Mouse (Mus musculus) neural tube, embryonic 15.5 days (tissue): Measurements from ENCODE around the gene Tbc1d4. TPM values are rescaled to one million over a fixed set of nuclear protein-coding genes. Genes with fewer than 3 reads are reported as not detected.

Source experiments
- ATAC-seq: fragments of 200-750 bp; cut with Nextera tagmentation; 2 replicates; pipeline ENCODE4 v1.8.0; 2017; ENCODE audit warnings: mild to moderate bottlenecking, moderate TSS enrichment, moderate library complexity; ENCODE audit not compliant: low FRiP score
- H3K27ac ChIP-seq: fragments of 300-500 bp; sonication (generic); replicated peaks from 2 replicates; pipeline ENCODE4 v1.5.1; 2015; ENCODE audit warnings: mild to moderate bottlenecking, inconsistent platforms
- H3K27me3 ChIP-seq: fragments of 300-500 bp; sonication (generic); replicated peaks from 2 replicates; pipeline ENCODE4 v1.6.1; 2015; ENCODE audit warnings: inconsistent platforms
- H3K36me3 ChIP-seq: fragments of 300-500 bp; sonication (generic); 2 replicates; pipeline ENCODE4 v1.6.1; 2015; ENCODE audit warnings: inconsistent platforms
- H3K4me1 ChIP-seq: fragments of 300-500 bp; sonication (generic); 2 replicates; pipeline ENCODE4 v1.6.1; 2015; ENCODE audit warnings: inconsistent platforms
- H3K4me2 ChIP-seq: fragments of 300-500 bp; sonication (generic); 2 replicates; pipeline ENCODE4 v1.6.1; 2015; ENCODE audit warnings: inconsistent platforms, mild to moderate bottlenecking, moderate library complexity
- H3K4me3 ChIP-seq: fragments of 300-500 bp; sonication (generic); replicated peaks from 2 replicates; pipeline ENCODE4 v1.5.1; 2015; ENCODE audit warnings: mild to moderate bottlenecking, inconsistent platforms
- H3K9ac ChIP-seq: fragments of 300-500 bp; sonication (generic); replicated peaks from 2 replicates; pipeline ENCODE4 v1.6.1; 2015; ENCODE audit warnings: mild to moderate bottlenecking, inconsistent platforms
- H3K9me3 ChIP-seq: fragments of 300-500 bp; sonication (generic); replicated peaks from 2 replicates; pipeline ENCODE4 v1.6.1; 2016; ENCODE audit warnings: inconsistent platforms
- WGBS: fragments of 180-500 bp; shearing (Covaris S2); methylation state at CpG from one replicate; pipeline ENCODE4 v1.1.7; 2015; ENCODE audit warnings: mixed read lengths; 5-methylcytosine and 5-hydroxymethylcytosine counted together
- polyA plus RNA-seq: library from polyadenylated mRNA; unstranded; fragments of >200 nt; fragmentation: Nextera tagmentation; extraction: Ambion mirVana; gene quantifications from 2 replicates; pipeline ENCODE4 v1.2.1, GENCODE M21; 2015

The Tbc1d4 gene
- polyA plus RNA-seq, 1 experiment from 2014 or later, result 8.4 TPM

GRCm38 (mm10) chr14:101452915-101453314 lies 156.1 kb downstream of the Tbc1d4 start:
- H3K4me2 ChIP-seq, result no peak overlapping the region
- H3K4me3 ChIP-seq, result no peak overlapping the region
- no peak overlapping the region for H3K9ac ChIP-seq
- no peaks in the 10 kb centered on the region for H3K4me1 ChIP-seq
- 82% methylated on average over 6 of the region's 6 CpGs for WGBS
- ATAC-seq, result no peak
- no peaks in the 10 kb centered on the region for H3K27me3 ChIP-seq
- no peak overlapping the region for H3K27ac ChIP-seq
- H3K36me3 ChIP-seq, result 0 out of 2 replicates have a peak, but pooled peaks cover 5% of the 10 kb centered on the region
- H3K9me3 ChIP-seq, result no peaks in the 10 kb centered on the region

- H3K9ac ChIP-seq, result no peak overlapping the region
- H3K4me3 ChIP-seq, result no peak overlapping the region
- no peak overlapping the region for H3K4me2 ChIP-seq
- 0 out of 2 replicates have a peak, but pooled peaks cover 3% of the 10 kb centered on the region for H3K36me3 ChIP-seq
- H3K27me3 ChIP-seq, result no peaks in the 10 kb centered on the region
- no peaks in the 10 kb centered on the region for H3K4me1 ChIP-seq
- no peak for ATAC-seq
- H3K27ac ChIP-seq, result no peak overlapping the region
- 86% methylated on average over 4 of the region's 4 CpGs for WGBS
- H3K9me3 ChIP-seq, result no peaks in the 10 kb centered on the region
Measured at GRCm38 (mm10) chr14:101447857-101448256, 161.1 kb downstream of the Tbc1d4 start.

GRCm38 (mm10) chr14:101445205-101445604 lies 163.8 kb downstream of the Tbc1d4 start:
- H3K4me2 ChIP-seq, result no peak overlapping the region
- no peak for ATAC-seq
- WGBS, result 64% methylated on average over 5 of the region's 5 CpGs
- no peaks in the 10 kb centered on the region for H3K4me1 ChIP-seq
- H3K9ac ChIP-seq, result no peak overlapping the region
- no peaks in the 10 kb centered on the region for H3K9me3 ChIP-seq
- H3K27ac ChIP-seq, result no peak overlapping the region
- no peaks in the 10 kb centered on the region for H3K36me3 ChIP-seq
- no peaks in the 10 kb centered on the region for H3K27me3 ChIP-seq
- no peak overlapping the region for H3K4me3 ChIP-seq

- Histone ChIP-seq H3K9me3 (no peaks in the 10 kb centered on the region), H3K36me3 (no peaks in the 10 kb centered on the region), H3K27ac (no peak overlapping the region), H3K4me2 (no peak overlapping the region), H3K9ac (no peak overlapping the region), H3K4me1 (no peaks in the 10 kb centered on the region), H3K4me3 (no peak overlapping the region), H3K27me3 (no peaks in the 10 kb centered on the region)
- ATAC-seq, result no peak
- WGBS, result 78% methylated on average over 3 of the region's 3 CpGs
Measured at GRCm38 (mm10) chr14:101437925-101438324, 171.1 kb downstream of the Tbc1d4 start.

GRCm38 (mm10) chr14:101430536-101430935 lies 178.5 kb downstream of the Tbc1d4 start:
- no peaks in the 10 kb centered on the region for H3K9me3 ChIP-seq
- 50% methylated on average over 5 of the region's 5 CpGs for WGBS
- H3K36me3 ChIP-seq, result no peaks in the 10 kb centered on the region
- ATAC-seq, result no peak
- H3K4me3 ChIP-seq, result no peak overlapping the region
- no peak overlapping the region for H3K9ac ChIP-seq
- H3K4me2 ChIP-seq, result no peak overlapping the region
- H3K4me1 ChIP-seq, result peaks cover 6% of the 10 kb centered on the region
- no peaks in the 10 kb centered on the region for H3K27me3 ChIP-seq
- no peak overlapping the region for H3K27ac ChIP-seq

GRCm38 (mm10) chr14:101428805-101429516 lies 180.0 kb downstream of the Tbc1d4 start:
- no peaks in the 10 kb centered on the region for H3K27me3 ChIP-seq
- no peak overlapping the region for H3K4me3 ChIP-seq
- no peak overlapping the region for H3K4me2 ChIP-seq
- no peak overlapping the region for H3K9ac ChIP-seq
- peaks cover 6% of the 10 kb centered on the region for H3K4me1 ChIP-seq
- H3K27ac ChIP-seq, result no peak overlapping the region
- H3K36me3 ChIP-seq, result no peaks in the 10 kb centered on the region
- ATAC-seq, result peak; percentile 74
- H3K9me3 ChIP-seq, result no peaks in the 10 kb centered on the region
- 43% methylated on average over 3 of the region's 3 CpGs for WGBS

- Histone ChIP-seq H3K4me2 (no peak overlapping the region), H3K36me3 (no peaks in the 10 kb centered on the region), H3K4me3 (no peak overlapping the region), H3K9ac (no peak overlapping the region), H3K9me3 (no peaks in the 10 kb centered on the region), H3K4me1 (no peaks in the 10 kb centered on the region), H3K27ac (no peak overlapping the region), H3K27me3 (no peaks in the 10 kb centered on the region)
- WGBS, result 65% methylated on average over 2 of the region's 2 CpGs
- ATAC-seq, result no peak
Measured at GRCm38 (mm10) chr14:101417679-101418078, 191.3 kb downstream of the Tbc1d4 start.

Other genes starting within 250 kb of the Tbc1d4 start
- gene Commd6, start 31.5 kb upstream of the Tbc1d4 start, polyA plus RNA-seq, result 90.4 and 92.4 TPM in 2 replicates
- 230 and 263 TPM in 2 replicates for gene Uchl3, start 44.8 kb upstream of the Tbc1d4 start, polyA plus RNA-seq
- gene Gm9922, start 120.6 kb upstream of the Tbc1d4 start, polyA plus RNA-seq, result 0.69 and 0.82 TPM in 2 replicates
- gene Lmo7, start 120.8 kb upstream of the Tbc1d4 start, polyA plus RNA-seq, result 2.6 and 4.7 TPM in 2 replicates